Mouse (Mus musculus) forebrain, embryonic 15.5 days (tissue): ENCODE results near the gene Selenot. TPM values are rescaled to one million over a fixed set of nuclear protein-coding genes. Genes with fewer than 3 reads are reported as not detected.

Source experiments
- ATAC-seq: fragments of 200-750 bp; cut with Nextera tagmentation; replicated peaks from 2 replicates; pipeline ENCODE4 v1.8.0; 2017; ENCODE audit warnings: mild to moderate bottlenecking, moderate TSS enrichment, moderate library complexity
- H3K27ac ChIP-seq: fragments of 300-500 bp; sonication (generic); replicated peaks from 2 replicates; pipeline ENCODE4 v1.5.1; 2015; ENCODE audit warnings: mild to moderate bottlenecking, inconsistent platforms
- H3K27me3 ChIP-seq: fragments of 300-500 bp; sonication (generic); 2 replicates; pipeline ENCODE4 v1.6.1; 2015; ENCODE audit warnings: inconsistent platforms
- H3K36me3 ChIP-seq: fragments of 300-500 bp; sonication (generic); 2 replicates; pipeline ENCODE4 v1.6.1; 2015; ENCODE audit warnings: mild to moderate bottlenecking, inconsistent platforms
- H3K4me1 ChIP-seq: fragments of 300-500 bp; sonication (generic); 2 replicates; pipeline ENCODE4 v1.6.1; 2015; ENCODE audit warnings: inconsistent platforms
- H3K4me2 ChIP-seq: fragments of 300-500 bp; sonication (generic); replicated peaks from 2 replicates; pipeline ENCODE4 v1.6.1; 2015; ENCODE audit warnings: mild to moderate bottlenecking, inconsistent platforms
- H3K4me3 ChIP-seq: fragments of 300-500 bp; sonication (generic); 2 replicates; pipeline ENCODE4 v1.5.1; 2015; ENCODE audit warnings: mild to moderate bottlenecking, inconsistent platforms
- H3K9ac ChIP-seq: fragments of 300-500 bp; sonication (generic); replicated peaks from 2 replicates; pipeline ENCODE4 v1.6.1; 2015; ENCODE audit warnings: mild to moderate bottlenecking, inconsistent platforms
- H3K9me3 ChIP-seq: fragments of 300-500 bp; sonication (generic); 2 replicates; pipeline ENCODE4 v1.6.1; 2016; ENCODE audit warnings: inconsistent platforms
- WGBS: fragments of 180-500 bp; shearing (Covaris S2); methylation state at CpG from one replicate; pipeline ENCODE4 v1.1.7; 2015; ENCODE audit warnings: mixed read lengths; 5-methylcytosine and 5-hydroxymethylcytosine counted together
- polyA plus RNA-seq: library from polyadenylated mRNA; unstranded; fragments of >200 nt; fragmentation: Nextera tagmentation; extraction: Ambion mirVana; gene quantifications from 2 replicates; pipeline ENCODE4 v1.2.1, GENCODE M21; 2015

Gene Selenot
- 19.4 and 21.4 TPM in 2 replicates for polyA plus RNA-seq

DNA sequence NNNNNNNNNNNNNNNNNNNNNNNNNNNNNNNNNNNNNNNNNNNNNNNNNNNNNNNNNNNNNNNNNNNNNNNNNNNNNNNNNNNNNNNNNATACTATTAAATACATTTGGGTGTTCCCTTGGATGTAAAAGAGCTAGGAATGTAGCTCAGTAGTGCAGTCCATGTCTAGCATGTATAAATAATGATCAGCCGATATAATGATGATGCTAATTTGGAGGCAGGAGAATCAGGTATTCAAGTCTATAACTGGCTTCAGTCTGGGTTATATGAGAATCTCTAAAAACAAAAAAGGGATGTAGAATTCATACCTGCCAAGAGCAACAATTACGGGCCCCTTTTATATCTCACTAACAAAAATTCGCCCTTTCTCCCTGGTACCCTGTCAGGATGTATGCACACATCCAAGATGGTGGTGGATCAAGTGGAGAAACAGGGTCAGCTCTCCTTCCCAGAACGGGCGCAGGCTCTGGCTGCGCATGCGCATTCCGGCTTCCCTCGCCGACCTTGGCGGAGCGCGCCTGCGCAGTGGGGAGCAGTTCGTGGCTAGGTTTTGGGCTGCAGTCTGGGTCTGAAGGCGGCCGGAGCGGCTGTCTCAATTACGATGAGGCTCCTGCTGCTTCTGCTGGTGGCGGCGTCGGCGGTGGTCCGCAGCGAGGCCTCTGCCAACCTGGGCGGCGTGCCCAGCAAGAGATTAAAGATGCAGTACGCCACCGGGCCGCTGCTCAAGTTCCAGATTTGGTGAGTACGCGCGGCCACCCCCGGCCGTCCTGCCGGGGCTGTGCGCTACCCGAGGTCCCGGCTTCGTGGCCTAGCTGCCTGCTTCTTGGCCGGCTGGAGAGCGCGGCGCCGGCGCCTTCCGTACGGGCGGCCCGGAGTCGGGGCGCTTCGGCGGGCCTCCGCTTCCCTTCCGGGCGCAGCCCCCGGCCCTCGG is at the start of gene Selenot:
Gene Selenot (plus strand): TSS at position 500 of the 930 bp plus-strand sequence.
- Histone ChIP-seq H3K9me3 (no peaks in the 10 kb centered on the region), H3K36me3 (no peaks in the 10 kb centered on the region), H3K4me1 (peaks cover 18% of the 10 kb centered on the region), H3K4me2 (peak within 1 kb of the TSS; percentile 52), H3K27me3 (no peaks in the 10 kb centered on the region), H3K27ac (peak within 1 kb of the TSS; percentile 99), H3K4me3 (peak within 1 kb of the TSS; percentile 94), H3K9ac (peak within 1 kb of the TSS; percentile 97)
- 1% methylated on average over 58 of the region's 59 CpGs for WGBS
- peak; percentile 95 for ATAC-seq

DNA sequence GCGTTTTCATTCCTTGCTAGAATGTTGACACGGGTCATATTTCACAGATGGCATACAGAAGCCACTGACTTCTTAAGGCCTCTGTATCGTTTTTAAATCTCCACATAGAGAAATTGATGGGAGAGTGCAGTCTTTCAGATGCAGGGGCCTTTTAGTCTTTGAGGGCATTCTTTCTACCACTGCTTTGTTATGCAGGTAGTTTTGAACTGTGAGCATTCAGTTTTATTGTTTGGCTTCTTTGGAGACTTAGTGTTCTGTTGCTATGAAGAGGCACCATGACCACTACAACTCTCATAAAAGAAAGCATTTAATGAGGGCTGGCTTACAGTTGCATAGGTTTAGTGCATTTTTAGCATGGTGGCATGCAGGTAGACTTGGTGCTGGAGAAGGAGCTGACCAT is 39.9 kb upstream of the Selenot start:
- H3K9ac ChIP-seq = no peak overlapping the region
- no peaks in the 10 kb centered on the region for H3K9me3 ChIP-seq
- H3K4me2 ChIP-seq = no peak overlapping the region
- WGBS = 92% methylated on average over 3 of the region's 3 CpGs
- H3K4me1 ChIP-seq = no peaks in the 10 kb centered on the region
- ATAC-seq = no peak
- H3K27me3 ChIP-seq = no peaks in the 10 kb centered on the region
- H3K4me3 ChIP-seq = no peak overlapping the region
- H3K27ac ChIP-seq = no peak overlapping the region
- H3K36me3 ChIP-seq = peaks cover 50% of the 10 kb centered on the region

DNA sequence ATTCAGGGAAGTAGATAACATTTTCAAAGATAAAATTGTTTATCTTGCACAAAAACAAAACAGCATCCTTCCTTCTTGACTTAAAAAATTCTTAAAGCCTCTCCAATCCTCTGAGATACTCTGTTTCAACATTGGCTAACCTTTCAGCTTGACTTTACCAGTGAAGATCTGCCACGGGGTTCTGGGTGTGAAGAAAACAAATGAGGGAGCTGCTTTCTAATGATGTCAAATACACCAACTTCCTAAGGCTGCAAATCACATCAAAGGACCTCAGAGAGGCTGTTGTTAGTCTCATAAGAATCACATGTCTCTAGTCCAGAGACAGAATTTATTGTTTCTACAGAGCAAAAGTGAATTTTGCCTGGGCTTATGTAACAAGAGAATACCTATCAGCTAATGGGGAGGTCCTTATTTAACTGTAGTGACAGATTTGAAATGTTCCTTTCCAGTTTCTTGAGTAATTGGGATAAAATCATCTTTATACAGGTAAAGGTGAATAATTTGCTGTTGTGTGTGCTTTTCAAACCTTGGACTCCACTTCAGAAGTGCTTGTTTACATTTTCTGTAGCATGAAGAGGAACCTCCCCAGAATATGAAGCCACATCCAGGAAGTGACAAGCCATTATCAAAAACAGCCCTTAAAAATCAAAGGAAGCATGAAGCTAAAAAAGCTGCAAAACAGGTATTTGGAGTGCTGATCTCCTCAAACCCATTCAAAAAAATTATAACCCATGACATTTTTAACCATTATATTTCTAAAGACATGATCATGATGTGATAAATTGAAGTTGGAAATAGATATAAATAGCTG is 24.2 kb upstream of the Selenot start:
- H3K9ac ChIP-seq = no peak overlapping the region
- no peak for ATAC-seq
- H3K27me3 ChIP-seq = no peaks in the 10 kb centered on the region
- H3K4me2 ChIP-seq = no peak overlapping the region
- H3K9me3 ChIP-seq = no peaks in the 10 kb centered on the region
- H3K4me3 ChIP-seq = no peak overlapping the region
- H3K36me3 ChIP-seq = peaks cover 73% of the 10 kb centered on the region
- WGBS = 83% methylated on average over 1 of the region's 1 CpGs
- no peaks in the 10 kb centered on the region for H3K4me1 ChIP-seq
- no peak overlapping the region for H3K27ac ChIP-seq

DNA sequence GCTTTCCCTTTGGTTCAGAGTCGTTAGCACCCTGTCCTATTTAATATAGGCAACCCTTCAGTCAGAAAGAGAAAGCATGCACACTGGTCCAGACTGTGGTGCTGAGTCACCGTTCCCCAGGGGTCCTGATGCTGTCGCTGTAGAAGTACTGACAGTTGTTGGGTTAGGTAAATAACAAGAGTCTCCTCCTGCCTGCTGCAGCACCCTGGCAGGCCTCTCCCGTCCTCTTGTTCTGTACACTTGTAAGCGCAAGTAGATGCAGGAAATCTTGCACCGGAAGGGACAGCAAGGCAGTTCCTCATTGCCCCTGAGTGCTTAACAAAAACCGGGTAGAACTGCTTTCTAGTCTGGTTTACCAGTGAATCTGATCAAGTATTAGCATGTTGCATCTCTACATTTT is 19.8 kb upstream of the Selenot start:
- Histone ChIP-seq H3K4me1 (no peaks in the 10 kb centered on the region), H3K27me3 (no peaks in the 10 kb centered on the region), H3K9ac (no peak overlapping the region), H3K36me3 (peaks cover 57% of the 10 kb centered on the region), H3K9me3 (no peaks in the 10 kb centered on the region), H3K4me2 (no peak overlapping the region), H3K27ac (no peak overlapping the region), H3K4me3 (no peak overlapping the region)
- ATAC-seq = no peak
- WGBS = 84% methylated on average over 7 of the region's 7 CpGs

DNA sequence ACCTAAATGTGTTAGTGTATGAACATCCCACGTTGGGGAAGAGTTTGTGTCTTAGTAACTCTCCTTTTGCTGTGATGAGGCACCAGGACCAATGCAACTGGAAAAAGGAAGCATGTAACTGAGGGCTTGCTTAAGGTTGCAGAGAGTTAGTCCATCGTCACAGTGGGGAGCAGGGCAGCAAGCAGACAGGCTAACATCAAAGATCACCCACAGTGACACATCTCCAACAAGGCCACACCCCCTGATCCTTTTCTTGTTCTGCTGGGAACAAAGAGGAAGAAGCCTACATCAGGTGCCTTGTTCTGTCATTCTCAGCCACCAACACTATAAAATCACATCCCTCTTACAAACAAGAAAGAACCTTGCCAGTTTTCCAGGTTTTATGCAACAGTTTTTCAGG is 16.5 kb upstream of the Selenot start:
- Histone ChIP-seq H3K9ac (no peak overlapping the region), H3K4me1 (no peaks in the 10 kb centered on the region), H3K4me3 (no peak overlapping the region), H3K36me3 (peaks cover 28% of the 10 kb centered on the region), H3K27ac (no peak overlapping the region), H3K27me3 (no peaks in the 10 kb centered on the region), H3K9me3 (no peaks in the 10 kb centered on the region), H3K4me2 (no peak overlapping the region)
- 32% methylated on average over 2 of the region's 2 CpGs for WGBS
- ATAC-seq = no peak

DNA sequence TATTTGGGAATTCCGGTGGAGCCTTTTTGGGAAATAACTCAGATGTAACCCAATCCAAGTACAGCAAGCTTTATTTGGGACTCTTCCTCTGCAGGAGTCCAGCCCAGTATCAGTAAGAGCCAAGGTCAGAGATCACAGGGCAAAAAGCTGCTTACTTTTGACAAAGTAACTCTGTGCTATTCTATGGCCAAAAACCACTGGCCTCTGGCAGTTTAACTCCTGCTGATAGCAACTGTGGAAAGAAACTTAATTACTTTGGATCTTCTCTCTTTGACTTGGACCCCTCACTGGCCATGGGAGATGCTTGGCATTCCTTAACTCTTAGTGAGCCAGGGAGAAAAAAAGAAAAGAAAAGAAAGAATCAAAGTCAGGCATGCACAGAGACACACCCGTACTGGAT is 15.0 kb upstream of the Selenot start:
- Histone ChIP-seq H3K27ac (no peak overlapping the region), H3K9ac (no peak overlapping the region), H3K36me3 (peaks cover 13% of the 10 kb centered on the region), H3K4me3 (no peak overlapping the region), H3K4me2 (no peak overlapping the region), H3K4me1 (no peaks in the 10 kb centered on the region), H3K27me3 (no peaks in the 10 kb centered on the region), H3K9me3 (no peaks in the 10 kb centered on the region)
- ATAC-seq = no peak
- 28% methylated on average over 2 of the region's 2 CpGs for WGBS

DNA sequence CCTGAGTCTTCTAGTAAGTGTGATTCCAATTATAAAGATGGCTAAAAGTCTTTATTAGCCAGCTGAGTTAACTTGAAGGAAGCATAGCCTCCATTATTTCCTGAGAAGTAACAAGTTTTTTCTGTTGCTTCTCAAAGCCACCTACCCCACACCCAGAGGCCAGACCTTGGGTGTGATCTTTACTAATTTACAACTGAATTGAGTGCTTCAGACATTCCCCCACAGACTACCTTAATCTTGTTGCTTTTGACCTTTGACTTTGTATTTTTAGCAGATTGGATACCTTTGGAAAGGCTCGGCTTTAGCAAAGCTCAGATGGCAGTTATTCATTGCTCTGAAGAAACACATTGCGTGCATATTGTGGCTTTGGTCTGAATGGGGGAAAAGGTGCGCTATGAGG is 5.6 kb upstream of the Selenot start:
- Histone ChIP-seq H3K36me3 (no peaks in the 10 kb centered on the region), H3K27ac (no peak overlapping the region), H3K4me3 (no peak overlapping the region), H3K4me2 (no peak overlapping the region), H3K9me3 (no peaks in the 10 kb centered on the region), H3K27me3 (no peaks in the 10 kb centered on the region), H3K9ac (no peak overlapping the region), H3K4me1 (peaks cover under 1% of the 10 kb centered on the region; the same call in 1 of the 2 replicates)
- 94% methylated on average over 3 of the region's 3 CpGs for WGBS
- ATAC-seq = no peak

DNA sequence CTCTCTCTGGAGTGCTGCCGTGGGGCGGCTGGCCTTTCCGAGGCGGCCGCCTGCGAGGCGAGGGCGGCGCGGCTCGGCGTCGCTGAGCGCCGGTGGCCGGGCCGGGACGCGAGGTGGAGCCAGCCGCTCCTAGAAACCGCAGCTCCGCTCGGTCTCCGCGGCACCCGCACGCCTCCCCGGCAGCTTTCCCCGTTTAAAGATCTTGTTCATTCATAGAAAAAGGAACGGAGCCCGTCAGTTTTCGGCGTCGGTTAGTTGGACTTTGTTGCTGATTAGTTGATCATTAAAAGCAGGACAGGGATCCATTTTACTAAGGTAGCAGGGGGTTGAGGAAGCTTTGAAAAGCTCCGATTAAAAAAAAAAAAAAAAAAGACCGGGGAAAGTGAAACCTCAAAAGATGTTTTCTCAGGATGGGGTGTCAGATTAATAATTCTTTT is 649 bp downstream of the Selenot start:
- H3K4me2 ChIP-seq = peak overlapping the region; percentile 52
- ATAC-seq = peak; percentile 85
- no peaks in the 10 kb centered on the region for H3K27me3 ChIP-seq
- H3K4me1 ChIP-seq = peaks cover 22% of the 10 kb centered on the region
- no peaks in the 10 kb centered on the region for H3K9me3 ChIP-seq
- 0% methylated on average over 36 of the region's 36 CpGs for WGBS
- peak overlapping the region; percentile 99 for H3K27ac ChIP-seq
- peak overlapping the region; percentile 94 for H3K4me3 ChIP-seq
- H3K36me3 ChIP-seq = no peaks in the 10 kb centered on the region
- H3K9ac ChIP-seq = peak overlapping the region; percentile 97

DNA sequence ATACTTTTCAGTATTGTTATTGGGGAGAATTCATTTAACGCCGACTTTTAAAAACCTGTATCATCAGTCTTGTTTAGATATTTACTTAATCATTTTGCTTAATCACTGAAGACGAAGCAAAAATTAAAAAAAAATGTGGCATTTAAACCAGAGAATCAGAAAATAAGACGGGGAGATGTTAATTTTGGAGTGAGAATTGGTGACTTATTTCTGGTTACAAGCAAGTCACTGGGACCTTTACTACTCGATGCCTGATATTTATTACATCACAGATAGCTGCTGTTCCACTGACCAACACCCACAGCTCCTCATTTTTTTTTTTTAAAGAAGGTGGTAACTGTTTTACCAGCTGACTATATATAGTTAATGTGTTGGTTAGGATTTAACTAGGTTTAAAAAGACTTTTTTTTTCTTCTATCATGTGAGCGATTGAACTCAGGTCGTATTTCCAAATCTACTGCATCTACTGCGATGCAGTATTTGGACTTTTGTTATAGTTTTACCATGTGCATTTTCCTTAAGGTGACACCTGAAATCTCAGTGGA is 1.1 kb downstream of the Selenot start:
- H3K4me1 ChIP-seq = peaks cover 22% of the 10 kb centered on the region
- WGBS = 19% methylated on average over 8 of the region's 8 CpGs
- peak overlapping the region; percentile 97 for H3K9ac ChIP-seq
- peak overlapping the region; percentile 94 for H3K4me3 ChIP-seq
- H3K27me3 ChIP-seq = no peaks in the 10 kb centered on the region
- ATAC-seq = no peak
- H3K36me3 ChIP-seq = no peaks in the 10 kb centered on the region
- no peaks in the 10 kb centered on the region for H3K9me3 ChIP-seq
- peak overlapping the region; percentile 52 for H3K4me2 ChIP-seq
- H3K27ac ChIP-seq = peak overlapping the region; percentile 99

DNA sequence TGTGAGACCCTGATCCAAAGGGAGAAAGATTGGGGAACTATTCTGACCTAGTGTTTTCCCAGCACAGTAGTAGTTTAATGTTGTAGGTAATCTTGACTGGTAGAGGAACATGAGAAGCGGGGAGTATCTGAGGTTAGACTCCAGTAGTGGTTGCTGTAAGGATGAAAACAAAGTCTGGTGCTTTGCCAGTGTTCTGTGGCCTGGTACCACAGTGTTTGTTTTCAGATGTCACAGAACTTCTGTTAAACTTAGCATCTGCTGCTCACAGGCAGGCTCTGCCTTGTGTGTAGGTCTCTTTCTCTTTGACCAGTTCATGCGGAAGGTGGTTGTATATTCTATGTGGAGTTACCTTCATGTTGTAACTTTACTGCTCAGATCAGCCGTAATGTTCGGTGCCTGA is 5.1 kb downstream of the Selenot start:
- H3K9ac ChIP-seq = no peak overlapping the region
- H3K4me1 ChIP-seq = peaks cover 18% of the 10 kb centered on the region
- WGBS = 98% methylated on average over 4 of the region's 4 CpGs
- no peak overlapping the region for H3K4me2 ChIP-seq
- H3K27me3 ChIP-seq = no peaks in the 10 kb centered on the region
- no peak for ATAC-seq
- no peak overlapping the region for H3K4me3 ChIP-seq
- peaks cover 7% of the 10 kb centered on the region; the same call in 1 of the 2 replicates for H3K36me3 ChIP-seq
- H3K9me3 ChIP-seq = no peaks in the 10 kb centered on the region
- no peak overlapping the region for H3K27ac ChIP-seq

DNA sequence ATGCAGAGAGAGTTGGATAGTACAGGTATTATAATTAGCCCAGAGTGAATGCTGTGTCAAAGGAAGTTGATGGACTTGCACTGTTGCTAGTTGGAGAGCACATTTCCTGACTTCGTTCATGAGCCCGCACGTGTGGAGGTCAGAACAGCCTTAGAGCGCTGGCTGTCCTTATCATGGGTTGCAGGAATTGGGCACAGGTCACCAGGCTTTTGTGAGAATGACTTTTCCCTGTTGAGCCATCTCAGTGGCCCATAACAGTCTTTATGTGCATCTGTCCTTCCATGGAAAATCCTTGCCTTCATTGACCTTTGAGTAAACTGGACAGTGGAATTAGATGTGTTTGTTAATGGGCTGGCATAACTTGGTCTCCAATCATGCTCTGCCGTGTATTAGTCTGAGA is 5.9 kb downstream of the Selenot start:
- Histone ChIP-seq H3K9ac (no peak overlapping the region), H3K9me3 (no peaks in the 10 kb centered on the region), H3K4me1 (peaks cover 18% of the 10 kb centered on the region), H3K36me3 (peaks cover 11% of the 10 kb centered on the region), H3K4me2 (no peak overlapping the region), H3K4me3 (no peak overlapping the region), H3K27me3 (no peaks in the 10 kb centered on the region), H3K27ac (no peak overlapping the region)
- WGBS = 89% methylated on average over 5 of the region's 5 CpGs
- no peak for ATAC-seq
